Mouse (Mus musculus) thymus, adult 2 months (tissue): Measurements from ENCODE around the gene Sbk1. TPM values are rescaled to one million over a fixed set of nuclear protein-coding genes. Genes with fewer than 3 reads are reported as not detected.

Source experiments
- DNase-seq: peaks from one replicate; pipeline ENCODE4 v3.0.0; 2021
- H3K27ac ChIP-seq: fragments of 200-500 bp; 2 replicates; pipeline ENCODE4 v1.5.1; 2012; ENCODE audit warnings: low read length, control low read depth; ENCODE audit not compliant: control insufficient read depth, insufficient read depth
- H3K27me3 ChIP-seq: fragments of 200-500 bp; 2 replicates; pipeline ENCODE4 v1.6.1; 2012; ENCODE audit warnings: mild to moderate bottlenecking, low read length, moderate library complexity, mixed read lengths; ENCODE audit not compliant: control insufficient read depth, insufficient read depth
- H3K36me3 ChIP-seq: fragments of 200-500 bp; 2 replicates; pipeline ENCODE4 v1.6.1; 2012; ENCODE audit warnings: mild to moderate bottlenecking, low read length, moderate library complexity; ENCODE audit not compliant: control insufficient read depth, insufficient read depth
- H3K4me1 ChIP-seq: fragments of 200-500 bp; replicated peaks from 2 replicates; pipeline ENCODE4 v1.6.1; 2012; ENCODE audit warnings: low read length; ENCODE audit not compliant: control insufficient read depth, insufficient read depth
- H3K4me3 ChIP-seq: fragments of 200-500 bp; 2 replicates; pipeline ENCODE4 v1.5.1; 2012; ENCODE audit warnings: mild to moderate bottlenecking, low read length, control low read depth, moderate library complexity; ENCODE audit not compliant: control insufficient read depth, insufficient read depth
- CTCF ChIP-seq: fragments of 200-500 bp; IDR thresholded peaks from 2 replicates; pipeline ENCODE4 v1.5.1; 2012; ENCODE audit warnings: mild to moderate bottlenecking, control low read depth, low read length, moderate library complexity, borderline replicate concordance; ENCODE audit not compliant: control insufficient read depth, poor library complexity, insufficient read depth; ENCODE audit errors: extremely low read depth
- POLR2A ChIP-seq: fragments of 200-500 bp; IDR thresholded peaks from 2 replicates; pipeline ENCODE4 v1.6.1; 2012; ENCODE audit warnings: mild to moderate bottlenecking, low read length, control low read depth, moderate library complexity; ENCODE audit not compliant: control insufficient read depth, poor library complexity, insufficient read depth; ENCODE audit errors: extremely low read depth
- WGBS: fragments of 180-500 bp; shearing (Covaris S2); methylation state at CpG from one replicate; pipeline ENCODE4 v1.1.7; 2018; 5-methylcytosine and 5-hydroxymethylcytosine counted together
- polyA plus RNA-seq: library from polyadenylated mRNA; depleted of rRNA; stranded (reverse); fragments of >200 nt; gene quantifications from 2 replicates; pipeline ENCODE4 v1.2.3, GENCODE M21; 2012

Gene Sbk1
- polyA plus RNA-seq, 1 experiment: 82.0 TPM

- Histone ChIP-seq H3K4me1 (peaks cover 58% of the 10 kb centered on the region), H3K36me3 (no peaks in the 10 kb centered on the region; the same call in 1 of the 2 replicates), H3K27ac (no peak overlapping the region), H3K4me3 (0 out of 2 replicates have a peak overlapping the region, but pooled peaks have one; percentile 89), H3K27me3 (no peaks in the 10 kb centered on the region)
- 87% methylated on average over 3 of the region's 3 CpGs for WGBS
- no peak for TF ChIP-seq CTCF
- TF ChIP-seq POLR2A: no peak
- no peak for DNase-seq
These were observed 1.7 kb downstream of the Sbk1 start for GRCm38 (mm10) chr7:126274137-126274536.

GRCm38 (mm10) chr7:126274626-126275025, 2.2 kb downstream of the Sbk1 start:
- TF ChIP-seq POLR2A (no peak), CTCF (no peak)
- Histone ChIP-seq H3K4me1 (peaks cover 62% of the 10 kb centered on the region), H3K36me3 (no peaks in the 10 kb centered on the region; the same call in 1 of the 2 replicates), H3K4me3 (no peak overlapping the region), H3K27ac (no peak overlapping the region), H3K27me3 (no peaks in the 10 kb centered on the region)
- WGBS: 95% methylated on average over 4 of the region's 4 CpGs
- no peak for DNase-seq

GRCm38 (mm10) chr7:126275711-126276110, 3.3 kb downstream of the Sbk1 start:
- Histone ChIP-seq H3K4me1 (peaks cover 63% of the 10 kb centered on the region), H3K36me3 (no peaks in the 10 kb centered on the region; the same call in 1 of the 2 replicates), H3K4me3 (no peak overlapping the region), H3K27ac (no peak overlapping the region), H3K27me3 (no peaks in the 10 kb centered on the region)
- 94% methylated on average over 5 of the region's 5 CpGs for WGBS
- TF ChIP-seq CTCF (no peak), POLR2A (no peak)
- no peak for DNase-seq

GRCm38 (mm10) chr7:126276297-126276696, 3.9 kb downstream of the Sbk1 start:
- Histone ChIP-seq H3K4me3 (no peak overlapping the region), H3K4me1 (peaks cover 59% of the 10 kb centered on the region), H3K36me3 (no peaks in the 10 kb centered on the region; the same call in 1 of the 2 replicates), H3K27me3 (no peaks in the 10 kb centered on the region), H3K27ac (no peak overlapping the region)
- no peak for TF ChIP-seq POLR2A
- TF ChIP-seq CTCF: no peak
- 71% methylated on average over 6 of the region's 6 CpGs for WGBS
- DNase-seq: no peak

- WGBS: 46% methylated on average over 22 of the region's 22 CpGs
- Histone ChIP-seq H3K4me1 (peaks cover 50% of the 10 kb centered on the region), H3K27ac (no peak overlapping the region), H3K4me3 (no peak overlapping the region), H3K27me3 (no peaks in the 10 kb centered on the region), H3K36me3 (no peaks in the 10 kb centered on the region; the same call in 1 of the 2 replicates)
- TF ChIP-seq CTCF (no peak), POLR2A (no peak)
- no peak for DNase-seq
These were observed 5.3 kb downstream of the Sbk1 start for GRCm38 (mm10) chr7:126277536-126278295.

- no peaks in the 10 kb centered on the region for H3K27me3 ChIP-seq
- TF ChIP-seq CTCF: no peak
- TF ChIP-seq POLR2A: no peak
- H3K4me3 ChIP-seq: no peak overlapping the region
- no peak overlapping the region for H3K27ac ChIP-seq
- H3K36me3 ChIP-seq: no peaks in the 10 kb centered on the region; the same call in 1 of the 2 replicates
- peaks cover 48% of the 10 kb centered on the region for H3K4me1 ChIP-seq
- 97% methylated on average over 5 of the region's 5 CpGs for WGBS
- DNase-seq: no peak
These were observed 6.4 kb downstream of the Sbk1 start for GRCm38 (mm10) chr7:126278799-126279198.

GRCm38 (mm10) chr7:126279774-126280482, 7.5 kb downstream of the Sbk1 start:
- Histone ChIP-seq H3K4me1 (peaks cover 48% of the 10 kb centered on the region), H3K27ac (no peak overlapping the region), H3K27me3 (no peaks in the 10 kb centered on the region), H3K4me3 (no peak overlapping the region), H3K36me3 (no peaks in the 10 kb centered on the region; the same call in 1 of the 2 replicates)
- WGBS: 94% methylated on average over 8 of the region's 8 CpGs
- DNase-seq: no peak
- TF ChIP-seq CTCF (no peak), POLR2A (no peak)
